Comparison of ENCODE assay signal across 32 mouse cellular contexts in genomic region chr2:48825878-48826277, GRCm38 (mm10).
"Had no signal": no experiment of that assay in that cellular context is flagged by ENCODE, and none has a peak within 500 bp of the region (broad histone marks: within the 10 kb centered on the region; RNA-seq: fewer than 3 reads in every experiment).

No protein-coding gene starts in this region.

- ATAC-seq: liver, embryonic 12.5 days; liver, postnatal 0 days; lung, postnatal 0 days; midbrain, embryonic 13.5 days; midbrain, embryonic 15.5 days; midbrain, embryonic 16.5 days had no signal

- H3K4me1 ChIP-seq: limb, embryonic 10.5 days; limb, embryonic 15.5 days; liver, embryonic 15.5 days; midbrain, embryonic 10.5 days; midbrain, embryonic 12.5 days; midbrain, embryonic 15.5 days had no signal

- H3K36me3 ChIP-seq: limb, embryonic 10.5 days; limb, embryonic 12.5 days; limb, embryonic 13.5 days; limb, embryonic 15.5 days; liver, embryonic 12.5 days; liver, embryonic 13.5 days; liver, embryonic 15.5 days; lung, embryonic 15.5 days; midbrain, embryonic 10.5 days; midbrain, embryonic 12.5 days; midbrain, embryonic 13.5 days; midbrain, embryonic 15.5 days; neural tube, embryonic 12.5 days had no signal

- H3K27ac ChIP-seq: limb, embryonic 10.5 days; limb, embryonic 12.5 days; limb, embryonic 13.5 days; limb, embryonic 15.5 days; liver, embryonic 12.5 days; liver, embryonic 13.5 days; liver, embryonic 14.5 days; liver, embryonic 15.5 days; lung, embryonic 15.5 days; macrophage; midbrain, embryonic 10.5 days; midbrain, embryonic 12.5 days; midbrain, embryonic 13.5 days; midbrain, embryonic 15.5 days; neural tube, embryonic 12.5 days had no signal

- H3K9ac ChIP-seq: limb, embryonic 12.5 days; limb, embryonic 13.5 days; limb, embryonic 15.5 days; liver, embryonic 12.5 days; liver, embryonic 13.5 days; liver, embryonic 14.5 days; liver, embryonic 15.5 days; liver, postnatal 0 days; lung, embryonic 14.5 days; lung, embryonic 15.5 days; midbrain, embryonic 12.5 days; midbrain, embryonic 13.5 days; midbrain, embryonic 15.5 days; neural tube, embryonic 12.5 days had no signal

- H3K4me2 ChIP-seq: limb, embryonic 12.5 days; limb, embryonic 13.5 days; limb, embryonic 15.5 days; liver, embryonic 11.5 days; liver, embryonic 12.5 days; liver, embryonic 13.5 days; liver, embryonic 15.5 days; lung, embryonic 14.5 days; lung, embryonic 15.5 days; midbrain, embryonic 11.5 days; midbrain, embryonic 12.5 days; midbrain, embryonic 13.5 days; midbrain, embryonic 15.5 days; neural tube, embryonic 12.5 days had no signal

- DNase-seq: left cerebral cortex, postnatal 4 days; liver; liver, embryonic 13.5 days; liver, postnatal 0 days; lung, adult 18-20 months; lung, adult 2 months; lung, embryonic 14.5 days; lung, postnatal 10 days; lung, postnatal 14 days; lung, postnatal 36 days; lung, postnatal 4 days; midbrain, embryonic 14.5 days had no signal

- H3K27me3 ChIP-seq: limb, embryonic 12.5 days; limb, embryonic 13.5 days; limb, embryonic 15.5 days; liver, embryonic 12.5 days; liver, embryonic 13.5 days; liver, embryonic 15.5 days; lung, embryonic 15.5 days; megakaryocyte, embryonic 14.5 days; midbrain, embryonic 12.5 days; midbrain, embryonic 13.5 days; midbrain, embryonic 15.5 days; neural tube, embryonic 12.5 days had no signal

- H3K4me3 ChIP-seq: limb, embryonic 10.5 days; limb, embryonic 12.5 days; limb, embryonic 13.5 days; limb, embryonic 15.5 days; liver, embryonic 12.5 days; liver, embryonic 13.5 days; liver, embryonic 15.5 days; lung, embryonic 15.5 days; megakaryocyte, embryonic 14.5 days; midbrain, embryonic 10.5 days; midbrain, embryonic 12.5 days; midbrain, embryonic 13.5 days; midbrain, embryonic 15.5 days; myocyte; neural tube, embryonic 12.5 days had no signal

- H3K9me3 ChIP-seq: limb, embryonic 10.5 days; limb, embryonic 12.5 days; limb, embryonic 13.5 days; limb, embryonic 15.5 days; liver, embryonic 12.5 days; liver, embryonic 13.5 days; liver, embryonic 15.5 days; lung, embryonic 15.5 days; megakaryocyte, embryonic 14.5 days; midbrain, embryonic 10.5 days; midbrain, embryonic 12.5 days; midbrain, embryonic 13.5 days; midbrain, embryonic 15.5 days; neural tube, embryonic 12.5 days had no signal
